Mouse (Mus musculus): ENCODE measurements at regions not wholly inside any gene's neighbourhood (a gene's known extent, or its start where the extent isn't known, plus 50 kb on each side); places are given as distances from the start of the nearest gene placed in this dataset.
"Not testable (repeated sequence)": the region's sequence is repeated elsewhere in the genome, so short reads cannot be mapped to it uniquely, and the experiment has no call there.

- ATAC-seq (ENCODE audit: low FRiP score, low TSS enrichment), result 0 out of 2 replicates have a peak, but pooled peaks have one; percentile 46
- H3K4me2 ChIP-seq (replicated peaks; ENCODE audit: low read depth, low read length), result peak overlapping the region; percentile 52
These were observed 55.8 kb upstream of the Jarid2 start for GRCm38 (mm10) chr13:44673337-44673966.

GRCm38 (mm10) chr13:44673967-44674357 is 55.3 kb upstream of the Jarid2 start:
- Histone ChIP-seq H3K9ac (replicated peaks; ENCODE audit: low read length) (no peak overlapping the region), H3K27me3 (ENCODE audit: insufficient read depth, low read length) (peaks cover 8% of the 10 kb centered on the region; the same call in 1 of the 2 replicates), H3K4me3 (ENCODE audit: low read length) (peak overlapping the region; percentile 27), H3K4me2 (replicated peaks; ENCODE audit: low read depth, low read length) (peak overlapping the region; percentile 52), H3K27ac (ENCODE audit: low read length) (no peak overlapping the region), H3K9me3 (ENCODE audit: low read length) (peaks cover 5% of the 10 kb centered on the region; the same call in 1 of the 2 replicates), H3K36me3 (ENCODE audit: insufficient read depth, low read length) (no peaks in the 10 kb centered on the region), H3K4me1 (ENCODE audit: insufficient read depth, low read length) (peaks cover 16% of the 10 kb centered on the region; the same call in 1 of the 2 replicates)
- 13% methylated on average over 12 of the region's 12 CpGs for WGBS
- ATAC-seq (ENCODE audit: low FRiP score, low TSS enrichment), result no peak

More at GRCm38 (mm10) chr13:44673337-44673966, 55.8 kb upstream of the Jarid2 start:
- peaks cover 8% of the 10 kb centered on the region; the same call in 1 of the 2 replicates for H3K27me3 ChIP-seq (ENCODE audit: insufficient read depth, low read length)
- peaks cover 16% of the 10 kb centered on the region; the same call in 1 of the 2 replicates for H3K4me1 ChIP-seq (ENCODE audit: insufficient read depth, low read length)
- WGBS, result 7% methylated on average over 20 of the region's 20 CpGs
- peaks cover 5% of the 10 kb centered on the region; the same call in 1 of the 2 replicates for H3K9me3 ChIP-seq (ENCODE audit: low read length)
- no peaks in the 10 kb centered on the region for H3K36me3 ChIP-seq (ENCODE audit: insufficient read depth, low read length)
- H3K9ac ChIP-seq (replicated peaks; ENCODE audit: low read length), result peak overlapping the region; percentile 23; the same call in 1 of the 2 replicates
- H3K4me3 ChIP-seq (ENCODE audit: low read length), result peak overlapping the region; percentile 27
- no peak overlapping the region for H3K27ac ChIP-seq (ENCODE audit: low read length)

- Histone ChIP-seq H3K4me3 (ENCODE audit: low read length) (no peak overlapping the region), H3K27ac (ENCODE audit: low read length) (no peak overlapping the region), H3K9me3 (ENCODE audit: low read length) (peaks cover 5% of the 10 kb centered on the region; the same call in 1 of the 2 replicates), H3K36me3 (ENCODE audit: insufficient read depth, low read length) (no peaks in the 10 kb centered on the region), H3K4me2 (replicated peaks; ENCODE audit: low read depth, low read length) (no peak overlapping the region), H3K27me3 (ENCODE audit: insufficient read depth, low read length) (peaks cover 8% of the 10 kb centered on the region; the same call in 1 of the 2 replicates), H3K4me1 (ENCODE audit: insufficient read depth, low read length) (peaks cover 16% of the 10 kb centered on the region; the same call in 1 of the 2 replicates), H3K9ac (replicated peaks; ENCODE audit: low read length) (no peak overlapping the region)
- 75% methylated on average over 8 of the region's 8 CpGs for WGBS
- ATAC-seq (ENCODE audit: low FRiP score, low TSS enrichment), result no peak
These were observed 54.2 kb upstream of the Jarid2 start for GRCm38 (mm10) chr13:44674926-44675650.

GRCm38 (mm10) chr13:44676041-44676440 is 53.2 kb upstream of the Jarid2 start:
- no peak for ATAC-seq (ENCODE audit: low FRiP score, low TSS enrichment)
- 85% methylated on average over 6 of the region's 6 CpGs for WGBS
- Histone ChIP-seq H3K36me3 (ENCODE audit: insufficient read depth, low read length) (no peaks in the 10 kb centered on the region), H3K27ac (ENCODE audit: low read length) (no peak overlapping the region), H3K4me3 (ENCODE audit: low read length) (no peak overlapping the region), H3K4me2 (replicated peaks; ENCODE audit: low read depth, low read length) (no peak overlapping the region), H3K9me3 (ENCODE audit: low read length) (peaks cover 5% of the 10 kb centered on the region; the same call in 1 of the 2 replicates), H3K27me3 (ENCODE audit: insufficient read depth, low read length) (peaks cover 8% of the 10 kb centered on the region; the same call in 1 of the 2 replicates), H3K9ac (replicated peaks; ENCODE audit: low read length) (no peak overlapping the region), H3K4me1 (ENCODE audit: insufficient read depth, low read length) (peaks cover 16% of the 10 kb centered on the region; the same call in 1 of the 2 replicates)

GRCm38 (mm10) chr13:44678121-44678520 is 51.2 kb upstream of the Jarid2 start:
- Histone ChIP-seq H3K4me2 (replicated peaks; ENCODE audit: low read depth, low read length) (no peak overlapping the region), H3K9ac (replicated peaks; ENCODE audit: low read length) (no peak overlapping the region), H3K27ac (ENCODE audit: low read length) (no peak overlapping the region), H3K4me3 (ENCODE audit: low read length) (no peak overlapping the region), H3K4me1 (ENCODE audit: insufficient read depth, low read length) (peaks cover 13% of the 10 kb centered on the region; the same call in 1 of the 2 replicates), H3K27me3 (ENCODE audit: insufficient read depth, low read length) (peaks cover 8% of the 10 kb centered on the region; the same call in 1 of the 2 replicates), H3K36me3 (ENCODE audit: insufficient read depth, low read length) (no peaks in the 10 kb centered on the region), H3K9me3 (ENCODE audit: low read length) (peaks cover 5% of the 10 kb centered on the region; the same call in 1 of the 2 replicates)
- no peak for ATAC-seq (ENCODE audit: low FRiP score, low TSS enrichment)
- 58% methylated on average over 3 of the region's 3 CpGs for WGBS

GRCm38 (mm10) chr13:44679457-44679856 is 49.8 kb upstream of the Jarid2 start:
- H3K36me3 ChIP-seq (ENCODE audit: insufficient read depth, low read length); H3K4me1 ChIP-seq (ENCODE audit: insufficient read depth, low read length); H3K27ac ChIP-seq (ENCODE audit: low read length); ATAC-seq (ENCODE audit: low FRiP score, low TSS enrichment); H3K4me3 ChIP-seq (ENCODE audit: low read length); H3K9me3 ChIP-seq (ENCODE audit: low read length); H3K9ac ChIP-seq (replicated peaks; ENCODE audit: low read length); H3K27me3 ChIP-seq (ENCODE audit: insufficient read depth, low read length); H3K4me2 ChIP-seq (replicated peaks; ENCODE audit: low read depth, low read length): not testable (repeated sequence)
- 96% methylated on average over 6 of the region's 7 CpGs for WGBS

Measured in kidney, embryonic 16.5 days (tissue).